Mouse (Mus musculus) right cerebral cortex, postnatal 4 days (tissue): ENCODE measurements around the gene Atf7.

Experiments
- DNase-seq: peaks from one replicate; pipeline ENCODE4 v3.0.0-alpha.2; 2022

The Atf7 gene

DNA sequence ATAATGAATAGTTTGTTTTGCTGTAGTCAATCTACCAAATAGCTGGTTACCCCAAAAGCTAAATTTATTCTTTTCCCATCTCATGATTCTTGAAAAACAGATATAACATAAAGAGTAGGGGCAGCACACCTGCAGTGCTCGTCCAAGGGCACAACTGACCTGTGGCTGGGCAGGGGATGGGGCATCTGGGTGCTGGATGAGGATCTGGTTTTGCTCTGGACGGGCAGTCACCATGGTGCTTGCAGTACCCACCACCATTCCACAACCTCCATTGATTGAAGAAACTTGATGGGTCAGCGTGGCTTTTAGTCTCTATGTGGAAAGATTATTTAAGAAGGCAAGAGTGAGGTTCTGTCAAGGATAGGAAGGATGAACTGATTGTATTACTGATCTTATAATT, 79.0 kb downstream of the Atf7 start:
- DNase-seq = no peak

GRCm38 (mm10) chr15:102544801-102545200, 80.5 kb downstream of the Atf7 start:
- no peak for DNase-seq

- DNase-seq = no peak
Measured at GRCm38 (mm10) chr15:102533926-102534325, 91.3 kb downstream of the Atf7 start.

GRCm38 (mm10) chr15:102532106-102532900, 93.0 kb downstream of the Atf7 start:
- DNase-seq = no peak

DNA sequence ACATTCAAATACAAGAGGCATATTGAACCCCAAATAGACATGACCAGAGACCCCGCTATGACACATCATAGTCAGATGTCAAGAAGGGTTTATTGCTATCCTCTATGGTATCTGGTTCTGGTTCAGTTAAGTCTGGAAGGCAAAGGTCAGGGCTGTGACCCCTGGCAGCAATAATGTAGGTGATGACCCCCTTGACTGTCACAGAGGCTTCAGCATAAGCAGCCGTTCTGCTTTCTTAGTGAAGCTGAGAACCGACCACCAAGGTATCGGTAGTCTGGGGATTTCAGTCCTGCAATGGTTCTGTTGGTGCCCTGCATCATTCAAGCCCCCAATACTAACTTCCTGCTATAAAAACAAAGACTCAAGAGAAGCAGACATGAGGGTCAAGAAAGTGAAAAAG, 93.7 kb downstream of the Atf7 start:
- DNase-seq = no peak

- DNase-seq = no peak
Measured at GRCm38 (mm10) chr15:102530566-102530965, 94.7 kb downstream of the Atf7 start.

- DNase-seq = no peak
Measured at GRCm38 (mm10) chr15:102528396-102528795, 96.9 kb downstream of the Atf7 start.

DNA sequence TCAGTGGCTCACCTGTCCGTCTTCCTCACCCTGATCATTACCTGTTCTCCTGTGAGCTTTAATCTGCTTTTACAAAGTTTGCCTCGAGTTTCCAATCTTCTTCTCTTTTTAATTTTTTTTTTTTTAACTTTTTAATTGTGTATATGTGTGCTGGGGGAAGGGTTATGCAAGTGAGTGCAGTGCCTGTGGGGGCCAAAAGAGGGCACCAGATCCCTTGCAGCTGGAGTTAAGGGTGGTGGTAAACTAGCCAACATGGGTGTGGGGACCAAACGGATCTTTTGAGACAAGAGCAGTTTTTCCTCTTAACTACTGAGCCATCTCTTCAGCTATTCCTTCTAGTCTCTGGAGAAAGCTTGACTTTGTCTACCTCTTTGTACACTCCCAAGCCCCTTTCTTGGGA, 97.3 kb downstream of the Atf7 start:
- no peak for DNase-seq

- DNase-seq = no peak
Measured at GRCm38 (mm10) chr15:102526111-102527002, 98.9 kb downstream of the Atf7 start.

- DNase-seq = peak; percentile 81
Measured at GRCm38 (mm10) chr15:102524892-102525485, 100.3 kb downstream of the Atf7 start, which contains the start of gene Npff. TSS of gene Npff (minus strand) at chr15:102524942.

- no peak for DNase-seq
Measured at GRCm38 (mm10) chr15:102521480-102521879, 103.8 kb downstream of the Atf7 start.

DNA sequence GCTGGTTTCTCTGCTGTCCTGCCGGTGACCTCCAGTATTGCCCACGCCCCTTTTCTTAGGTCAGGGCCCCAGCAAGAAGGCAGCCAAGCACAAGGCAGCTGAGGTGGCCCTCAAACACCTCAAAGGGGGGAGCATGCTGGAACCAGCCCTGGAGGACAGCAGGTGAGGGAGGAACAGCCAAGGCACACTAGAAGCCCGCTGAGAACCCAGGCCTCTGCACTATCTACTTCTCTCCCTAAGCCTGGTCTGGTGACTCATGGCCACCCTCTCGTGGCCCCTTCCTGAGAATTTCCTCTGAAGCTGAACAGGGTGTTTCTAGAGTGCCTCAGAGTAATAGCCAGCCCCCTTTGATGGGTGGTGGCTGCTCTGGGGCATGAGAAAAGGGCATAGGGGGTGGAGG, 104.8 kb downstream of the Atf7 start:
- no peak for DNase-seq

GRCm38 (mm10) chr15:102519211-102520141, 105.8 kb downstream of the Atf7 start:
- DNase-seq = no peak

- DNase-seq = no peak
Measured at GRCm38 (mm10) chr15:102518859-102519201, 106.4 kb downstream of the Atf7 start.

DNA sequence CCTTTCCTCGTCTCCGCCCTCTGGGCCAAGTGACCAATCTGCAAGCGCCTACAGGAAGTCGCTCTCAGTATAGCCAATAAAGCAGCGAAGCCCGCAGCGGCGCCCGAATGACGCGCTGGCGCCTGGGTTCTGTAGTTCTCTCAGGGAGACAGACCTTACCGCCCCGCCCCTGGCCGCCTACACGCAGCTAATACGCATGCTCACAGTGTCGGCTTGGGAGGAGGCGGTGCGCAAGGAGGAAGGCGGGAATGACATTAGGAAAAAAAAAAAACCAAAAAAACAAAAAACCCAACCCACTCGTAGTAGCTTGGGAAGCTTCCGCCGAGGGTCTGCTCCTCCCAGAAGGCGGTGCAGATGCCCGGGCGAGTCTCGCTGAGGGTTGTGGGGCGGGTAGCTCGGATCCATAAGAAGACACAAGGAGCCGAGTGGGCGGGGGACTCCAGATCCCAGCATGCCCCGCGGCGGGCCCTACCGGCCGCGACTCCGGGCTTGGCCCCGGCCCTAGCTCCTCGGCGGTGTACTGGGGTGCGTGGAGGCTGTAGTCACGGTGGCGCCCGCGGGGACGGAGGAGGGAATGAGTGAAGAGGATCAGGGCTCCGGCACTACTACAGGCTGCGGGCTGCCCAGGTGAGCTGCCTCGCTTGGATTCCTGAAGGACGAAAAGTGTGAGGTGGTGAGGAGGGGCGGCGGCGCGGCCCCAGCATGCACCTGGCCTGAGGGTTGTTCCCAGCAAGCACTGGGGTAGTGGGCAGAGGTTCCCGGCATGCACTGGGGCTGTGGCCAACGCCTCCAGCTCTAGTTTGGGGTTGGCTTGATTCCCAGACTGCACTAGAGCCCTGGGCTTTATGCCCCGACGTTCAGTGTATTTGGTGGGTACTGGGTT, 107.0 kb downstream of the Atf7 start, which contains the start of gene Tarbp2:
Gene Tarbp2 (plus strand): TSS at position 217 of the 883 bp plus-strand sequence.
- DNase-seq = peak; percentile 98

DNA sequence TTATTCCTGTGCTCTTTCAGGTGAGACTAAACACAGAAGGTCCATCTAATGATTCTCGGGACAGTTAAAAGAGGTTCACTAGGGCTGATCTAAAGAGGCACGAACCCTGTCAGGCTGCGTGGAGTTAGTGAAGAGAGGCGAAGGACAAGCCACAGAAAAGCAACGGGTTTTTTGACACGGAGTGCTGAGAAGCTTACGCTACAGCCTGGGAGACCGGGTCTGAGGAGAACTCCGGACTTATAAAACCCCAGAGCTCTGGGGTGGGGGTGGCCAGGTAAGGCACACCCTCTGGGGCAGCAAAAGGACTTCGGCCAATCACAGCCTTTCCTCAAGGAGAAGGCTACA, 107.7 kb downstream of the Atf7 start:
- DNase-seq = no peak

GRCm38 (mm10) chr15:102516728-102517404, 108.4 kb downstream of the Atf7 start, which contains the start of gene Map3k12:
TSS of gene Map3k12 (minus strand) at chr15:102517064.
- peak; percentile 74 for DNase-seq

GRCm38 (mm10) chr15:102516293-102516692, 109.0 kb downstream of the Atf7 start:
- DNase-seq = peak; percentile 58

DNA sequence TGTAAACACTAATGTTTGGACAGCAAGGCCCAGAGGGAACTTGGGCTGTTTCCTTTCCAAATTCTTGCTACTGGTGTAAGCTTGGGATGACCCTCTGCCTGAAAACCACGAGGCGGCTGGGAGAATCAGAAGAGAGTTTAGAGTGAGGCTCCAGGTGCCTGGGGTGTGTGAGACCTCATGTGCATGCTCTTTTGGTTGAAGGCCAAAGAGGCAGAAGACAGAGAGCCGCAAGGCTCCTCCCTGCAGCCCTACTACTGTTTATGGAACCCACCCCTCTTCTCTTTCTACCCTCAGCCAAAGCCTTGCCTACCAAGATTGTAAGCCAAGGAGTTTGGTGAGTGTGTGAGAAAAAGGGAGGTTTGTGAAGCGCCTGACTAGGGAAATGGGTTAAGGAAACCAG, 109.5 kb downstream of the Atf7 start:
- DNase-seq = no peak

DNA sequence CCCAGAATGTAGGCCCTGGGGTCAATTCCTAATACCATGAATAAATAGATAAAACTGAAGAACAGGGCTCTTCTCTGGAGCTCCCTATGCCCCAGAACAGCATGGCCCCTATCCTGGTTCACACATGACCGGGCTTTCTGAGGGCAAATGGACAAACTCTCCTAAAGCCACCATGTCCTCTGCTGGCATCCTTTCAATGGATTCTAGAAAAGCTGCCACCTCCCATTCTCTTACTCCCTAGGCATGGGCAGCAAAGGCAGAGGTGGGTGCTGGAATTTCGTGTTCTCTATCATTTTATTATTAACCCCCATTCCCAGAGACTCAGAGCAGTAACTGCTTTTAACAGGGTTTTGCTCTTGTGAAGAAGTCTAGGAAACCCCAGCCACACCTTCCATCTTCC, 110.0 kb downstream of the Atf7 start:
- no peak for DNase-seq

- no peak for DNase-seq
Measured at GRCm38 (mm10) chr15:102513004-102513403, 112.3 kb downstream of the Atf7 start.
